Mouse (Mus musculus) spleen, adult 2 months (tissue): ENCODE measurements at regions not wholly inside any gene's neighbourhood (a gene's known extent, or its start where the extent isn't known, plus 50 kb on each side); places are given as distances from the start of the nearest gene placed in this dataset.

Experiments used
- DNase-seq, 2 experiments: peaks; one replicate each; pipeline versions ENCODE4 v3.0.0 to v3.0.0-alpha.2; 2012 to 2021; ENCODE audit warnings: low spot score in 2 of 2, low read depth in 1 of 2
- H3K27ac ChIP-seq: fragments of 200-500 bp; 2 replicates; pipeline ENCODE4 v1.5.1; 2012; ENCODE audit warnings: low read length, inconsistent platforms; ENCODE audit not compliant: insufficient read depth
- H3K27me3 ChIP-seq: fragments of 200-500 bp; 2 replicates; pipeline ENCODE4 v1.6.1; 2012; ENCODE audit warnings: mild to moderate bottlenecking, moderate library complexity, low read length, inconsistent platforms; ENCODE audit not compliant: control insufficient read depth, insufficient read depth
- H3K36me3 ChIP-seq: fragments of 200-500 bp; 2 replicates; pipeline ENCODE4 v1.6.1; 2012; ENCODE audit warnings: mild to moderate bottlenecking, low read length, inconsistent platforms; ENCODE audit not compliant: control insufficient read depth, insufficient read depth
- H3K4me1 ChIP-seq: fragments of 200-500 bp; 2 replicates; pipeline ENCODE4 v1.6.1; 2011; ENCODE audit warnings: inconsistent platforms; ENCODE audit not compliant: control insufficient read depth, insufficient read depth, insufficient read length
- H3K4me3 ChIP-seq: fragments of 200-500 bp; 2 replicates; pipeline ENCODE4 v1.5.1; 2011; ENCODE audit warnings: mild to moderate bottlenecking, inconsistent platforms; ENCODE audit not compliant: insufficient read depth, insufficient read length; ENCODE audit errors: extremely low read depth
- CTCF ChIP-seq: fragments of 200-500 bp; IDR thresholded peaks from 2 replicates; pipeline ENCODE4 v1.5.1; 2011; ENCODE audit warnings: mild to moderate bottlenecking, inconsistent platforms; ENCODE audit not compliant: insufficient read depth, insufficient read length, insufficient replicate concordance; ENCODE audit errors: extremely low read depth
- POLR2A ChIP-seq: fragments of 200-500 bp; IDR thresholded peaks from 2 replicates; pipeline ENCODE4 v1.6.1; 2011; ENCODE audit warnings: low read depth, low read length, inconsistent platforms
- WGBS: fragments of 180-500 bp; shearing (Covaris S2); methylation state at CpG from one replicate; pipeline ENCODE4 v1.1.7; 2018; 5-methylcytosine and 5-hydroxymethylcytosine counted together

DNA sequence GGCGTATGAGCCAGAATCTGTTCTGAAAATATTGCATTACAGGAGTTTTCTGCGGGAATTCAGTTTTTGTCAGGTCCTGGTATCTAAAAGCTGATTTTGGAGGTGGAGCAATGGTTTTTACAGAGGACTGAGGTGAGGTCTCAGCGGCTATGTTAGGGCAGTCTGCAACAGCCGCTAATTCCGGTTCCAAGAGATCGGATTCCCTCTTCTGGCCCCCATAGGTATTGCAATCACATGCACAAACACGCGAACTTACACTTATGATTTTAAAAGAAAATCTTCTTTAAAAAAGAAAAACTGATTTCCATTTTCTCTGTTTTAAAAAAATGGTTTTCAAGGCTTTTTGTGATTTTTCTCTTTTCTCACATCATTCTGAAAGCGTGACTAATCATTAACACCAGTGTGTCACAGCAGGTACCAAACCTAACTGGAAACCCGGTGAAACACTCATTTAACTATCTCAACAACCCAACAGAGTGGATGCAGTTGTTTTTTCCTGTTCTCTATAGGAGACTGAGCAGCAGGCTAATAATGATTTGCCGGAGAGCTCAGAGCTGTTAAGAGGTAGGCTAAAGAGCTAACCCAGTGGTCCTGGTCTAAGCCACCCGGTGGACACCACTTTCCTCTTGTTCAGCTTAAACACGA is 149.4 kb upstream of the Mylip start:
- Histone ChIP-seq H3K27ac (no peak overlapping the region), H3K4me3 (no peak overlapping the region), H3K36me3 (no peaks in the 10 kb centered on the region), H3K27me3 (no peaks in the 10 kb centered on the region), H3K4me1 (no peaks in the 10 kb centered on the region)
- no peak for DNase-seq
- 91% methylated on average over 13 of the region's 13 CpGs for WGBS
- TF ChIP-seq POLR2A = no peak
- TF ChIP-seq CTCF = no peak

DNA sequence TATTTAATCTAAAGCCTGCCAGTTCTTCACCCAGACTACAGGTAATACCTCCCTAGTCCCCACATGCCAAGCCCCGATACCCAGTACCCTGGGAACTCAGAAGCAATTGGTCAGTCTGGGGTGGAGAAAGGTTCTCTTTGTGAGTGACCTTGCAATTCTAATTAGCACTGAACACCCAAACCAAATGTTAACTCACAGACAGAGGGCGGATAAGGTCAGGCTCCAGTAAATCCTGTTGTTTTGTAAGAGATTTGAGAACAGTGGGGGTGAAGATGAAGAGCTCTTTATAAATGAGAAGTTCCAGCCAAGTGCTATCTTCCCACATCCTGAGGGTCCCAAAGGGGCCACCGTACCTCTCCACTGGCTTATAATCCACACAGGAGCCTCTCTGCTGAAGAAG is 147.3 kb upstream of the Mylip start:
- Histone ChIP-seq H3K27ac (no peak overlapping the region), H3K4me1 (no peaks in the 10 kb centered on the region), H3K27me3 (no peaks in the 10 kb centered on the region), H3K4me3 (no peak overlapping the region), H3K36me3 (no peaks in the 10 kb centered on the region)
- TF ChIP-seq POLR2A = no peak
- TF ChIP-seq CTCF = no peak
- 93% methylated on average over 3 of the region's 3 CpGs for WGBS
- DNase-seq = no peak

DNA sequence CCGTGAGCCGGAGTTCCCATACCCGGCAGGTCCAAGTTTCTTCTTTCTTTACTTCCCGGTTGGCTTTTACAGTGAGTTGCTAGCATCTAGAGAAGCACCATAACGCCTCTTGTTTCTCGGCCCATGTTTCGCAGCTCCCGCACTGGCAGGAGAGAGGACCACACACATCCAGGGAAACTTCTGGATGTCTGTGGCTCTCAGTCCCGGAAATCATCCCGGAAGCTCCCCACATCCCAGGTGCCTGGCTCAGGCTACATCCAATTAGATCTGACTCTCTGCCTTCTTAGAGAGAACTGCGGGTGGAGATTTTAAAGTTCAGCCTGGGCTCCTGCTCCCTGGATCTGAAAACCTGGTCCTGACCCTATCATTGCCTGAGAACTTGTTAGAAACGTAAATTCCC is 146.8 kb upstream of the Mylip start:
- Histone ChIP-seq H3K4me1 (no peaks in the 10 kb centered on the region), H3K36me3 (no peaks in the 10 kb centered on the region), H3K27me3 (no peaks in the 10 kb centered on the region), H3K27ac (no peak overlapping the region), H3K4me3 (no peak overlapping the region)
- WGBS = 92% methylated on average over 12 of the region's 12 CpGs
- no peak for DNase-seq
- TF ChIP-seq CTCF (no peak), POLR2A (no peak)

DNA sequence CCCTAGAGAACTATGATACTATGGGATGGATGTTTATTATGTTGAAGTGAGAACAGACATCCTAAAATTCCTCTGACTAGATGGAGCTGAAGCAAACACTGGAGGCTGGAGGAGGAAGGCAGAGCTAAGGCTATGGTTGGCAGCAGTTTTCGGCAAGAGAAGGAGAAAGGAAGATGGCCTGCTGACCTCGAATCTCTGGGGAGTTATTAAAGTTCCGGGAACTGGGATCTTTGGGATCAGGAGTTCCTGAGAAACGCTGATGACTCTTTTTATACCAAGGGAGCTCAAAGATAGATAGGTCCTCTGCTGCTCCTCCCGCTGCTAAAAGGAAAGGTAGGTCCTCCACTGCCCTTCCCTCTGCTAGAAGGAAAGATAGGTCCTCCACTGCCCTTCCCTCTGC is 143.9 kb upstream of the Mylip start:
- Histone ChIP-seq H3K27me3 (no peaks in the 10 kb centered on the region), H3K4me3 (no peak overlapping the region), H3K36me3 (no peaks in the 10 kb centered on the region), H3K27ac (no peak overlapping the region), H3K4me1 (no peaks in the 10 kb centered on the region)
- no peak for TF ChIP-seq CTCF
- WGBS = 72% methylated on average over 5 of the region's 5 CpGs
- DNase-seq = no peak

DNA sequence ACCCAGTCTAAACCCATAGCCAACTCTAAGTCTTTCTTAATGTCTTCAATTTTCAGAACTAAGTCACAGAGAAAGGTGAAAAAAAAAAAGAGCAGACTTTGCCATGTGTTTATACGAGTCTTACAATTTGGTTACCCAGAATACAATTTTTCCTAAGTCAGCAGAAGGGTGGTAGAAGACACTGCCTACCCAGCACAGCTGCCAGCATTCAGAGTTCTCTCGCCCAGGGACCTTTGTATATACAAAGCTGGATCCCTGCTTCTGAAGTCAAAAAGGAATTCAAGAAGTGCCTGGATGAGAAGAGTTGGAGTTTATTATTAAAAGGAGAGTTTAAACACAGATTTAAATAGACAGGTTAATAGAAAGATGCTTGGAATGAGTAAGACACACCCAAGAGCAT is 143.2 kb upstream of the Mylip start:
- Histone ChIP-seq H3K27me3 (no peaks in the 10 kb centered on the region), H3K4me3 (no peak overlapping the region), H3K4me1 (no peaks in the 10 kb centered on the region), H3K36me3 (no peaks in the 10 kb centered on the region), H3K27ac (no peak overlapping the region)
- TF ChIP-seq CTCF = no peak
- no peak for TF ChIP-seq POLR2A
- WGBS = 77% methylated on average over 2 of the region's 2 CpGs
- no peak for DNase-seq

DNA sequence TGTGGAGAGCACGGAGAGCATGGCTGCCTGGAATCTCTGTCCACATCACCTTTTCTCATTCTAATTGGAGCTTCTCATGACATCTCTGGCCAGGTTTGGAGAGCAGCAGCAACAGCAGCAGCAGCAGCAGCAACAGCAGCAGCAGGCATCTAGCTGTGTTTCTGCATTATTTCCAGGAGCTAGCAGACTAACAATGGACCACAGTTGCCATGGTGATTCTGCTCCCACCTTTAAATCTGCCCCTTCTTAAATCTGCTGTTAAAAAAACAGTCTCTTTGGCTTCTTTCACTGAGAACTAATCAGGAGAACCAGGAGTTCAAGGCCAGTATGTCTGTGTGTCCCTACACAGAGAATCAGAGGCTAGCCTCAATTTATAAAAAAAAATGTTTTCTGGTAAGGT is 139.5 kb upstream of the Mylip start:
- H3K4me3 ChIP-seq = no peak overlapping the region
- DNase-seq = no peak
- H3K27ac ChIP-seq = no peak overlapping the region
- H3K36me3 ChIP-seq = no peaks in the 10 kb centered on the region
- no peaks in the 10 kb centered on the region for H3K27me3 ChIP-seq
- TF ChIP-seq CTCF = no peak
- no peak for TF ChIP-seq POLR2A
- WGBS = 91% methylated on average over 1 of the region's 1 CpGs
- H3K4me1 ChIP-seq = no peaks in the 10 kb centered on the region

DNA sequence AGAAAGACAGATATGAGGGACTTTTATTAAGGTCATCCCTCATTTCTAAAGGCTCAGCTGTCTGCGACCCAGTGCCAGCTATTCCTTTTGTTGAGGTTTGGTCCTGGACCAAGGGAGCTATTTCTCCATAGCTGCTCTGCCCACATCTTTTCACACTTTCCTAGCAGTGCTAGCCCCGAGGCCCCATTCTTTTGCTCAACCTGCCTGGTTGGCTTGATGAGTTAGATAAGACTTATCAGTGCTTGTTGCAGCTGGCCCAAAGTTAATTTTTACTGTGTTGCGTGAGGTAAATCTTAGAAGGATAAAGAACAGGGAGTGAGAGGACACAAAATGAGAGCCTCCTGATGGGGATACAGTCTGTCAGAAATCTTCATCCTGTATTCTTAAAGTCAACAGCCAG is 138.5 kb upstream of the Mylip start:
- Histone ChIP-seq H3K4me1 (no peaks in the 10 kb centered on the region), H3K27ac (no peak overlapping the region), H3K36me3 (no peaks in the 10 kb centered on the region), H3K27me3 (no peaks in the 10 kb centered on the region), H3K4me3 (no peak overlapping the region)
- DNase-seq = no peak
- 79% methylated on average over 3 of the region's 3 CpGs for WGBS
- no peak for TF ChIP-seq CTCF
- TF ChIP-seq POLR2A = no peak
